Mouse (Mus musculus) midbrain, embryonic 16.5 days (tissue): ENCODE results near the gene Msx1. TPM values are rescaled to one million over a fixed set of nuclear protein-coding genes. Genes with fewer than 3 reads are reported as not detected.

Experiments
- ATAC-seq: fragments of 200-750 bp; cut with Nextera tagmentation; 2 replicates; pipeline ENCODE4 v1.8.0; 2017; ENCODE audit warnings: moderate TSS enrichment
- H3K27ac ChIP-seq: fragments of 300-500 bp; sonication (generic); 2 replicates; pipeline ENCODE4 v1.5.1; 2014; ENCODE audit warnings: mild to moderate bottlenecking, low read length, mixed read lengths
- H3K27me3 ChIP-seq: fragments of 300-500 bp; sonication (generic); 2 replicates; pipeline ENCODE4 v1.6.1; 2014; ENCODE audit warnings: low read depth, low read length, mixed read lengths; ENCODE audit not compliant: control insufficient read depth, insufficient read depth
- H3K36me3 ChIP-seq: fragments of 300-500 bp; sonication (generic); 2 replicates; pipeline ENCODE4 v1.6.1; 2014; ENCODE audit warnings: mild to moderate bottlenecking, low read length, moderate library complexity, mixed read lengths; ENCODE audit not compliant: control insufficient read depth, insufficient read depth
- H3K4me1 ChIP-seq: fragments of 300-500 bp; sonication (generic); 2 replicates; pipeline ENCODE4 v1.6.1; 2014; ENCODE audit warnings: mild to moderate bottlenecking, low read length, mixed read lengths; ENCODE audit not compliant: control insufficient read depth, insufficient read depth
- H3K4me2 ChIP-seq: fragments of 300-500 bp; sonication (generic); 2 replicates; pipeline ENCODE4 v1.6.1; 2014; ENCODE audit warnings: mild to moderate bottlenecking, low read length, mixed read lengths
- H3K4me3 ChIP-seq: fragments of 300-500 bp; sonication (generic); 2 replicates; pipeline ENCODE4 v1.5.1; 2014; ENCODE audit warnings: low read depth, mild to moderate bottlenecking, low read length, moderate library complexity, mixed read lengths
- H3K9ac ChIP-seq: fragments of 300-500 bp; sonication (generic); 2 replicates; pipeline ENCODE4 v1.6.1; 2014; ENCODE audit warnings: low read depth, low read length, mixed read lengths
- H3K9me3 ChIP-seq: fragments of 300-500 bp; sonication (generic); replicated peaks from 2 replicates; pipeline ENCODE4 v1.6.1; 2014; ENCODE audit warnings: mild to moderate bottlenecking, low read length, mixed read lengths; ENCODE audit not compliant: control insufficient read depth, poor library complexity, severe bottlenecking
- WGBS: fragments of 180-500 bp; shearing (Covaris S2); extraction: QIAGEN DNeasy Blood & Tissue Kit; methylation state at CpG from one replicate; pipeline ENCODE4 v1.1.7; 2014; 5-methylcytosine and 5-hydroxymethylcytosine counted together
- polyA plus RNA-seq: library from polyadenylated mRNA; unstranded; fragments of >200 nt; fragmentation: Nextera tagmentation; extraction: Ambion mirVana; gene quantifications from 2 replicates; pipeline ENCODE4 v1.2.1, GENCODE M21; 2015

Gene Msx1
- polyA plus RNA-seq, 1 experiment from 2014 or later, result 10.8 TPM

DNA sequence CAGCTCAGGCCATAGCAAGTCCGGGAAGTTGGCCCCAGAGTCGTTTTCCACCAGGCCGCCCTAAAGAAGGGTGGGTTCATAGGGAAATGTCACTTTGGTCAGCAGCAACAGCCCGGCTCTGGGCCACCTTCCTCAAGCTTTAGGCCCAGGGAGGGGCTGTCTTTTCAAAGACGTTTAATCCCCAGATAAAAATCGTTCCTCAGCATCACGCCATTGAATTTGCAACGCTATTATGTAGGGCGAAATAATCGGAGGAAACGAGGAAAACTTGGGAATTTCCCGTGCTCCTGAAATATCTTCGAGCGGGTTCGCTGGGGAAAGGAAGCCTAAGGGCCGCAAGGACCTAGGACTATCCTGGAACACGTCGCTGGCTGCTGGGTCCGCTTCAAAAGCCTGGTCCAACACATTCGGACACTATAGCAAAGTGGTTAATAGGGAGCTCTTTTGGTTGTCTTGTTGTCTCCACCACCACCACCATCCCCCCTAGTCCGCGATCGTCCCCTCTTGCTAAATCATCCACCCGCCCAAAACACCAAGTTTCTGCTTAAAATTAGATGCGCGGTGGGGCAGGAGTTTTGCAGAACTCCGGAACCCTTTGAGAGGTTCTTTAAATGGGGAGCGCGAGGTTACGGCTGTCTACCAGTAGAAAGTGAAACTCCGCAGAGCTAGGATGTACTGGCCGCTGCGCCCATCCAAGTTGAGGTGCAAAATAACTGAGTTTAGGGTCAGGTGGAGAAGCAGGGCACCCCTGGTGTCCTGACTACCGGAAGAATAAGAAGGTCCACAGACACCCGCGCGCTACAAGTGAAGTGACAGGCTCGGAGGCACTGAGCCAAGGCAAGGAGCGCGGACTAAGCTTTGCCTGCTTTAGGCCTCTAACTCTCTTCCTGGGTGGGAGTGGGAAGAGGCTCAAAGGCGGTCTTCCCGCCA, 1.3 kb downstream of the Msx1 start:
- no peaks in the 10 kb centered on the region for H3K36me3 ChIP-seq
- no peaks in the 10 kb centered on the region for H3K9me3 ChIP-seq
- peak overlapping the region; percentile 45 for H3K4me2 ChIP-seq
- under 1% methylated on average over 42 of the region's 42 CpGs for whole genome bisulfite sequencing
- H3K27me3 ChIP-seq, result peaks cover 37% of the 10 kb centered on the region
- no peak overlapping the region for H3K27ac ChIP-seq
- peak overlapping the region; percentile 18; the same call in 1 of the 2 replicates for H3K9ac ChIP-seq
- H3K4me3 ChIP-seq, result peak overlapping the region; percentile 32
- peaks cover 13% of the 10 kb centered on the region; the same call in 1 of the 2 replicates for H3K4me1 ChIP-seq
- ATAC-seq, result no peak

GRCm38 (mm10) chr5:37822116-37822707, 2.2 kb downstream of the Msx1 start:
- H3K27me3 ChIP-seq, result peaks cover 37% of the 10 kb centered on the region
- WGBS, result 5% methylated on average over 11 of the region's 11 CpGs
- no peak overlapping the region for H3K4me2 ChIP-seq
- H3K36me3 ChIP-seq, result no peaks in the 10 kb centered on the region
- H3K9me3 ChIP-seq, result no peaks in the 10 kb centered on the region
- no peak overlapping the region for H3K9ac ChIP-seq
- H3K27ac ChIP-seq, result no peak overlapping the region
- no peak for ATAC-seq
- H3K4me3 ChIP-seq, result no peak overlapping the region; the same call in 1 of the 2 replicates
- H3K4me1 ChIP-seq, result peaks cover 13% of the 10 kb centered on the region; the same call in 1 of the 2 replicates

GRCm38 (mm10) chr5:37821111-37821601, 3.2 kb downstream of the Msx1 start:
- H3K27me3 ChIP-seq, result peaks cover 43% of the 10 kb centered on the region
- H3K27ac ChIP-seq, result no peak overlapping the region
- peaks cover 13% of the 10 kb centered on the region; the same call in 1 of the 2 replicates for H3K4me1 ChIP-seq
- no peak overlapping the region for H3K9ac ChIP-seq
- no peak overlapping the region for H3K4me3 ChIP-seq
- H3K36me3 ChIP-seq, result no peaks in the 10 kb centered on the region
- H3K4me2 ChIP-seq, result no peak overlapping the region
- WGBS, result 5% methylated on average over 25 of the region's 27 CpGs
- no peaks in the 10 kb centered on the region for H3K9me3 ChIP-seq
- no peak for ATAC-seq

DNA sequence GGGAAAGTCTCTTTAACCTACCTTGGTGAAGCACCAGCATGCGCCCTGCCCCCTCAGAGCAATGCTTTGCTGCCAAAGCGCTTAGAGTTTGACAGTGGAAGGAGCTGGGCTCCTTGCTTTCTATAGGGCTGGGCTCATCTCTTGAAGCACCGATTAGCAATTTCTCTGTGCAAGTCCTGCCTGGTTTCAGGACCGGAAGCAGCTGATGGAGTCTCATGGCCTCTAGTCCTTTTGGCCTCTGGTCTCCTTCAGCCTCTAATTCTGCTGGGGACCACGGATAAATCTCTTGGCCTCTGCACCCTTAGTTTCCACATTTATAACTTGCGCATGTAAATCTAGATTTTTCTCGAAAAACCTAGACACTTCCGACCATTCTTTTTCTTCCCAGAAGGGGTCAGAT, 3.7 kb downstream of the Msx1 start:
- no peak for ATAC-seq
- peaks cover 13% of the 10 kb centered on the region; the same call in 1 of the 2 replicates for H3K4me1 ChIP-seq
- 19% methylated on average over 8 of the region's 8 CpGs for WGBS
- no peaks in the 10 kb centered on the region for H3K9me3 ChIP-seq
- H3K4me3 ChIP-seq, result no peak overlapping the region
- no peak overlapping the region for H3K27ac ChIP-seq
- no peak overlapping the region for H3K9ac ChIP-seq
- H3K4me2 ChIP-seq, result no peak overlapping the region
- H3K36me3 ChIP-seq, result no peaks in the 10 kb centered on the region
- peaks cover 48% of the 10 kb centered on the region for H3K27me3 ChIP-seq

GRCm38 (mm10) chr5:37819971-37820370, 4.4 kb downstream of the Msx1 start:
- H3K36me3 ChIP-seq, result no peaks in the 10 kb centered on the region
- H3K4me1 ChIP-seq, result peaks cover 13% of the 10 kb centered on the region; the same call in 1 of the 2 replicates
- 4% methylated on average over 3 of the region's 3 CpGs for WGBS
- H3K9ac ChIP-seq, result no peak overlapping the region
- H3K27me3 ChIP-seq, result peaks cover 51% of the 10 kb centered on the region
- ATAC-seq, result no peak
- no peaks in the 10 kb centered on the region for H3K9me3 ChIP-seq
- H3K4me2 ChIP-seq, result no peak overlapping the region
- no peak overlapping the region for H3K4me3 ChIP-seq
- no peak overlapping the region for H3K27ac ChIP-seq

DNA sequence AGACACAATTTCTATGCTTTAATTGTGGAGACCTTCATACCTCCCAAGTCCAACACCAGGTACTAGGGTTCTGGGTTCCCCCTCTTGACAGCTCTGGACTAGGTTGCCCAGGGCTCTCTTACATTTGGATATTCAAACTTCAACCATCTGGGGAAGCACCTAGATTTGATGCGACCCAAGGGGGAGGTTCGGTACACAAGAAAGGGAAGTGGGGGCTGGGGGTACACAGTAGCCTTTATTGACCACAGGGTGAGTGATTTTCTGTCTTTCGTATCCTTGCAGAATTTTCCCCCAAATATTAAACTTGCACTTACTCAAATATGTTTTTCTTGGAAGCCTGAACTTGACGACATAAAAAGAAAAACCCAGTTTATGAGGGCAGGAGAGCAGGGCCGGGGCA, 4.8 kb downstream of the Msx1 start:
- no peak for ATAC-seq
- H3K36me3 ChIP-seq, result no peaks in the 10 kb centered on the region
- peaks cover 52% of the 10 kb centered on the region for H3K27me3 ChIP-seq
- no peak overlapping the region for H3K4me2 ChIP-seq
- 14% methylated on average over 5 of the region's 5 CpGs for whole genome bisulfite sequencing
- no peak overlapping the region for H3K27ac ChIP-seq
- H3K4me1 ChIP-seq, result peaks cover 11% of the 10 kb centered on the region; the same call in 1 of the 2 replicates
- no peak overlapping the region for H3K9ac ChIP-seq
- no peaks in the 10 kb centered on the region for H3K9me3 ChIP-seq
- H3K4me3 ChIP-seq, result no peak overlapping the region

DNA sequence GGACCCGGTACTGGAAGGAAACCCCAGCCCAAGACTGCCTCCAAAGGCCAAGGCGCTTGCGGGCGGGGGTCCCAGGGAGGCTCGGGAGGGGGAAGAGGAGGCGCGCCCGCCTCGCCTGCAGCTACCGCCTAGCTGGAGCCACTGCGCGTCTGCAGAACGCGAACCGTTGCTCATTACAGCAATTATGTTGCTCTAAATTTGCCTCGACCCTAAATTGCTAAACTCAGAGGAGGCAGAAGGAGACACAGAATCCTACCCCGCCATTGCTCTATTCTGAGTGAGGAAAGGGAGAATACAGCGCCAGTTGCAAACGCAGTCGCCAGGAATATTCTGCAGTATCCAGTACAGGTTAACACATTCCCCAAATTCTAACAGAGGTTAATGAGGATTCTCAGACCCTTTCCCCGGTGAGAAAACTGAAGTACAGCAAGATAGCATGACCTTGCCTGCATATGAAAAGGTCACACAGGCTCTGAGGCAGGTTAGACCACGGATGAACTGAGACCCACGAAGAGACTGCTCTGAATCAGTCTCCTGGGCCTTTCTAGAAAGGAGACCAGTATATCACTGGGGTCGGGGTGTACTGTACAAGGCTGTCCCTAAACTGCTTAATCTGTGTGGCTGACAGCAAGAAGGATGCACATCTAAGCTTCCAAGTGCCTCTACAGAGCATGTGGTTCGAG, 5.7 kb downstream of the Msx1 start:
- Histone ChIP-seq H3K4me3 (no peak overlapping the region), H3K27ac (no peak overlapping the region), H3K27me3 (peaks cover 57% of the 10 kb centered on the region), H3K9me3 (no peaks in the 10 kb centered on the region), H3K4me1 (0 out of 2 replicates have a peak, but pooled peaks cover 5% of the 10 kb centered on the region), H3K36me3 (no peaks in the 10 kb centered on the region), H3K9ac (no peak overlapping the region), H3K4me2 (no peak overlapping the region)
- WGBS, result 3% methylated on average over 25 of the region's 25 CpGs
- no peak for ATAC-seq

DNA sequence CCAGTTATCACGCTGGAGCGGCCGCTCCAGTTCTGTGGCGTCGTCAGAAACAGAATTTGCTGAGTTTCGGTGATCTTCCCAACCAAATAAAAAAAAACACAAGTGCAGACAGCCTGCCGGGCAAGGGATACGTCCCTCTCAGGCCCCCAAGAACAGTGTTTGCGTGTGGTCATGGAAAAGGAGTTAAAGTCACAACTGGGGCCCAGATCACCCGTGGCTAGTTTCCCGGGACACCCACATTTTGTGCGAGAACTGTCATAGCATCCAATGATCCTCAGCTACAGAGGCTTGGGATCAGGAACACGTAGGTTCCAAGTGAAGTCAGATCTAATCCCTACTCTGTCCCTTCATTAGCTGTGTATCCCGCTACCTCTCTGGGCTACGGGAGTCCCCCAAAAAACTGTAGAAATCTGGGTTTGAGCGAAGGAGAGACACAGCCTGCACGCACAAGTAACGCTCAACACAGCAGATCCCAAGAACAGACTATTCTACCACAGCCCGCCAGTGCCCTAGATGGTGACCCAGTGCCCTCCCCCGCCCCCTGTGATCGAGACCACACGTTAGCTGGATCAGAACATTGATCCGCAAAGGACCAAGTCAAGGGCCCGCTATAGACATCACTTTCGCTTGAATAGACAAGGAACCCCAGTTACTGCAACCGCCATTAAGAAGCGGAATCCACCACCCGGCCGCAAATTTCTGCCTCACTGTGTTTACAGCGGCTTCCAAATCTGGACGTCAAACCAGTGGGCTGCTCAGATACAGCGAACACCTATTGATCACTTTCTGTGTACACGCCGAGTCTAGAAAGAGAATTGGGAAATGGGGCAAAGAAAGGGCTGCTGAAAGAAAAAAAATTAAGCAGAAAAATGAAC, 6.5 kb downstream of the Msx1 start:
- H3K27me3 ChIP-seq, result peaks cover 60% of the 10 kb centered on the region
- H3K4me1 ChIP-seq, result 0 out of 2 replicates have a peak, but pooled peaks cover 3% of the 10 kb centered on the region
- H3K4me2 ChIP-seq, result no peak overlapping the region
- no peak for ATAC-seq
- H3K27ac ChIP-seq, result no peak overlapping the region
- WGBS, result 3% methylated on average over 34 of the region's 34 CpGs
- no peak overlapping the region for H3K4me3 ChIP-seq
- no peak overlapping the region for H3K9ac ChIP-seq
- H3K9me3 ChIP-seq, result no peaks in the 10 kb centered on the region
- no peaks in the 10 kb centered on the region for H3K36me3 ChIP-seq
